Mouse (Mus musculus) brain, embryonic 14.5 days (tissue): ENCODE results near the gene Letmd1.

ENCODE experiments used
- CTCF ChIP-seq: fragments of 200-500 bp; IDR thresholded peaks from 2 replicates; pipeline ENCODE4 v1.5.1; 2012; ENCODE audit warnings: inconsistent platforms, mild to moderate bottlenecking, moderate library complexity, borderline replicate concordance; ENCODE audit not compliant: insufficient read depth, insufficient read length; ENCODE audit errors: extremely low read depth
- POLR2A ChIP-seq: fragments of 200-500 bp; IDR thresholded peaks from 2 replicates; pipeline ENCODE4 v1.6.1; 2012; ENCODE audit warnings: mild to moderate bottlenecking, inconsistent platforms, borderline replicate concordance; ENCODE audit not compliant: poor library complexity, insufficient read depth, insufficient read length, severe bottlenecking; ENCODE audit errors: extremely low read depth

- TF ChIP-seq POLR2A: no peak
- no peak for TF ChIP-seq CTCF
These were observed 3.4 kb upstream of the Letmd1 start for GRCm38 (mm10) chr15:100465432-100465831.
